Mouse (Mus musculus) hindbrain, embryonic 10.5 days (tissue): ENCODE data around the gene Dnajc7. TPM values are rescaled to one million over a fixed set of nuclear protein-coding genes. Genes with fewer than 3 reads are reported as not detected.

Source experiments
- DNase-seq: peaks from one replicate; pipeline ENCODE4 v3.0.0-alpha.2; 2017; ENCODE audit warnings: low spot score
- H3K27ac ChIP-seq: fragments of 300-500 bp; sonication (generic); 2 replicates; pipeline ENCODE4 v1.5.1; 2016; ENCODE audit warnings: mild to moderate bottlenecking, moderate library complexity
- H3K27me3 ChIP-seq: fragments of 300-500 bp; sonication (generic); 2 replicates; pipeline ENCODE4 v1.6.1; 2016; ENCODE audit warnings: mild to moderate bottlenecking; ENCODE audit not compliant: poor library complexity, insufficient read depth, severe bottlenecking
- H3K36me3 ChIP-seq: fragments of 300-500 bp; sonication (generic); 2 replicates; pipeline ENCODE4 v1.6.1; 2016; ENCODE audit warnings: mild to moderate bottlenecking, moderate library complexity
- H3K4me1 ChIP-seq: fragments of 300-500 bp; sonication (generic); replicated peaks from 2 replicates; pipeline ENCODE4 v1.6.1; 2016; ENCODE audit warnings: mild to moderate bottlenecking
- H3K4me3 ChIP-seq: fragments of 300-500 bp; sonication (generic); 2 replicates; pipeline ENCODE4 v1.5.1; 2016; ENCODE audit warnings: mild to moderate bottlenecking, moderate library complexity
- H3K9me3 ChIP-seq: fragments of 300-500 bp; sonication (generic); 2 replicates; pipeline ENCODE4 v1.6.1; 2016; ENCODE audit warnings: mild to moderate bottlenecking, moderate library complexity
- WGBS: fragments of 180-500 bp; shearing (Covaris S2); methylation state at CpG from one replicate; pipeline ENCODE4 v1.1.7; 2016; 5-methylcytosine and 5-hydroxymethylcytosine counted together
- polyA plus RNA-seq: library from polyadenylated mRNA; unstranded; fragments of >200 nt; fragmentation: Nextera tagmentation; extraction: Ambion mirVana; gene quantifications from 2 replicates; pipeline ENCODE4 v1.2.1, GENCODE M21; 2016

The Dnajc7 gene
- polyA plus RNA-seq, 1 experiment from 2014 or later = 219 TPM

DNA sequence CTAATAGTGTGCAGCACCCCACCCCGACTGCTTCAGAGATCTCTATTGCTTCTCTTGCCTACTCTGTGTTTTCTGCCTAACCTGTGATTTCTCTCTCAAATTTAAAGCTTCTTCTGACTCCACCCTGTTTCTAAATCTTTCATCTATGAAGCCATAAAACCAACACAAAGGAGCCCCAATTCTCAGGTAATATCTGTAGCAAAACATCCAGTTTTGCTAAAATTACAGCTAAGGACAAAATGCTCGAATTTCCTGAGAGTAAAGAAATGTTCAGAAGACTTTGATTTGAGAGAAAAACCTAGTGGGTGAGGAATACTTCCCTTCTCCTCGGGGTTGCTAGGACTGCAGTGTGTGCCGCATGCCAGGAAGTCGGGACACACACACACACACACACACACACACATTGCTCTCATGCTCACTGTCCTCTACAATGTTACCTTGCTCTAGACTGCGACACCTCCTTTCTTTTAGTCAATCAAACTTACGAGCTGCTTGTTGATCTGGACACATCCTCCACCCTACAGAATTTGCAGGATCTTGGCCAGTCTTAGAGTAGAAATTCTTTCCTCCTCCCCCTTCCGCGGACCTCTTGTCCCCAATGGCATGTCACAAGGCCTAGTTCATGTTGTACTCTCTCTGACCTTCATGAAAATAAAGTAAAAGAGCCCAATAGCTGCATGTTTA, 9.8 kb downstream of the Dnajc7 start:
- no peak overlapping the region for H3K27ac ChIP-seq
- DNase-seq = no peak
- no peaks in the 10 kb centered on the region for H3K27me3 ChIP-seq
- no peaks in the 10 kb centered on the region for H3K4me1 ChIP-seq
- no peak overlapping the region for H3K4me3 ChIP-seq
- H3K36me3 ChIP-seq = peaks cover 74% of the 10 kb centered on the region
- H3K9me3 ChIP-seq = no peaks in the 10 kb centered on the region
- 88% methylated on average over 9 of the region's 9 CpGs for WGBS

DNA sequence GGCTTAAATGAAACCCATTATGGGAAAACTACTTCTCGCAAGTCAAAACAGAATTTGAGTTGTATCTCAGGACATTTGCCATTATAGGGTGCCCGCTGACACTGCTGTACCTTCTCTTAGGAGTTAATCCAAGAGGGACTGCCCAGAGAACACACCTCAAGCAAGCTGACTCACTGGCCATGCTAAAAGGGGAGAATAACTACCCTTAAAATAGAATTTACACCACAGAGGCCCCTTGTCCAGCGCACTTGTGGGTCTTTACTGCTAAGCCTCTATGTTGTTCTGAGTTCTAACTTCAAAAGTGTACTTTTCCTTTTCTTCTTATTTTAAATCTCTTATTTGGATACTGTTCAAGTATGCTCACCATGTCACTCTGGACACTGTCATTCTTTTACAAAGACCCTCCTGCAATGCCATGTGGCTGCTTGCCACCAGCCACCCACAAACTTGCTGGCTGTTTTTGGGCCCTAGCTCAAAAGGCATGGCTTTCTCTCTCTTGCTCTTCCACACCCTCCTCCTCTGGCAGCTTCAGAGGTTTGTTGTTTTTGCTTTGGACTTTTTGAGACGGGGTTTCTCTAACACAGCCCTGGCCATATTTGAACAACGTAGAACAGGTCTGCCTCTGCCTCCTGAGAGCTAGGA, 10.5 kb downstream of the Dnajc7 start:
- H3K9me3 ChIP-seq = no peaks in the 10 kb centered on the region
- 92% methylated on average over 5 of the region's 5 CpGs for WGBS
- H3K4me3 ChIP-seq = no peak overlapping the region
- no peaks in the 10 kb centered on the region for H3K27me3 ChIP-seq
- H3K27ac ChIP-seq = no peak overlapping the region
- H3K36me3 ChIP-seq = peaks cover 75% of the 10 kb centered on the region
- H3K4me1 ChIP-seq = no peaks in the 10 kb centered on the region
- no peak for DNase-seq

DNA sequence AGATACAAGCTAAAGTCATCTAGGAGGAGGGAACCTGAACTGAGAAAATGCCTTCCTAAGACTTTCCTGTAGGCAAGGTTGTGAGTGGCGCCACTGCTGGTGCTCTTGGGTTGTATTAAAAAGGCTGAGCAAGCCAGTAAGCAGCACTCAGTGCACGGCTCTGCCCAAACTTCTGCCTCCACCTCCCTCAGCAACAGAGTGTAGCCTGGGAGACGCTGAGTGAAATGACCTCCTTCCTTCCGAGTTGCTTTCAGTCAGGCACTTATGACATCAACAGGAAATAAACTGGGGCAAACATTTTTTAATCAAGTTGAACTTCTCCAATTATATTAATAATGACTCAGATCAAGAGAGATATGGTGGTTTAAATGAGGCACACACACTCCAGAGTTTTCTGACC, 11.2 kb downstream of the Dnajc7 start:
- WGBS = 84% methylated on average over 4 of the region's 4 CpGs
- no peaks in the 10 kb centered on the region for H3K4me1 ChIP-seq
- no peaks in the 10 kb centered on the region for H3K27me3 ChIP-seq
- no peak for DNase-seq
- H3K9me3 ChIP-seq = no peaks in the 10 kb centered on the region
- H3K4me3 ChIP-seq = no peak overlapping the region
- H3K36me3 ChIP-seq = peaks cover 74% of the 10 kb centered on the region
- H3K27ac ChIP-seq = no peak overlapping the region

DNA sequence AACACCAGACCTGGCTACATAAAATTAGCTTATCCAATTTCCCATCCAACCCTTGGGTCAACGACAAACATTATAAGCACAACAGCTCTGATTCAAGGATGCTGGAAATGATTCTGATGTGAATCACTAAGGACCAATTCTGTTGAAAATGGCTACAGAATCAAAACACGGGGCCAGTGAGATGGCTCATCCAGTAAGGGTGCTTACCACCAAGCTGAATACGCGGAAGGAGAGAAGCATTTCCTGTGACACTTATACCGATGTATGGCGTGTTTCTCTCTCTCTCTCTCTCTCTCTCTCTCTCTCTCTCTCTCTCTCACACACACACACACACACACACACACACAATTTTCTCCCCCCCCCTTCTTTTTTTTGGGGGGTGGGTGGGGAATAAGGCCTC, 12.8 kb downstream of the Dnajc7 start:
- peaks cover 78% of the 10 kb centered on the region for H3K36me3 ChIP-seq
- no peaks in the 10 kb centered on the region for H3K4me1 ChIP-seq
- no peaks in the 10 kb centered on the region for H3K9me3 ChIP-seq
- 94% methylated on average over 6 of the region's 6 CpGs for WGBS
- H3K27ac ChIP-seq = no peak overlapping the region
- H3K4me3 ChIP-seq = no peak overlapping the region
- no peaks in the 10 kb centered on the region for H3K27me3 ChIP-seq
- DNase-seq = no peak

DNA sequence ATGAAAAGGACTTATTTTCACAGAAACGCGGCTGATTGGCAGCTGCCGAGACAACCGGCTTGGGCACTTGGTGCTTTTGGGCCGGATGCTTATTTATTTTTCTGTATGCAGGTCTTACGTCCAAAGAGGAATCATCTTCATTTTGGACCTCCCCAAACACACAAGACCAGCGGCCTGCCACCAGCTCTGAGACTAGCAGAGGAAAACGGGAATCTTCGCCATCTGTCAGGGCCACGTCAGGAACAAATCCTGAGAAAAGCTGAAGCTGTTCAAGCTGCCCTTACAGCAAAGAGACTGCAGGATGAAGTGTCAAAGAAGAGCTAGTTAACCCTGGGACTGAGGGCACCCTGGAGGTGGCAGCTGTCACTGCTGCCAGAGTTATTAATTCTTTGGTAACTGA, 14.5 kb downstream of the Dnajc7 start:
- 90% methylated on average over 10 of the region's 10 CpGs for WGBS
- no peaks in the 10 kb centered on the region for H3K27me3 ChIP-seq
- H3K27ac ChIP-seq = no peak overlapping the region
- no peaks in the 10 kb centered on the region for H3K9me3 ChIP-seq
- no peaks in the 10 kb centered on the region for H3K4me1 ChIP-seq
- H3K4me3 ChIP-seq = no peak overlapping the region
- no peak for DNase-seq
- peaks cover 80% of the 10 kb centered on the region for H3K36me3 ChIP-seq

DNA sequence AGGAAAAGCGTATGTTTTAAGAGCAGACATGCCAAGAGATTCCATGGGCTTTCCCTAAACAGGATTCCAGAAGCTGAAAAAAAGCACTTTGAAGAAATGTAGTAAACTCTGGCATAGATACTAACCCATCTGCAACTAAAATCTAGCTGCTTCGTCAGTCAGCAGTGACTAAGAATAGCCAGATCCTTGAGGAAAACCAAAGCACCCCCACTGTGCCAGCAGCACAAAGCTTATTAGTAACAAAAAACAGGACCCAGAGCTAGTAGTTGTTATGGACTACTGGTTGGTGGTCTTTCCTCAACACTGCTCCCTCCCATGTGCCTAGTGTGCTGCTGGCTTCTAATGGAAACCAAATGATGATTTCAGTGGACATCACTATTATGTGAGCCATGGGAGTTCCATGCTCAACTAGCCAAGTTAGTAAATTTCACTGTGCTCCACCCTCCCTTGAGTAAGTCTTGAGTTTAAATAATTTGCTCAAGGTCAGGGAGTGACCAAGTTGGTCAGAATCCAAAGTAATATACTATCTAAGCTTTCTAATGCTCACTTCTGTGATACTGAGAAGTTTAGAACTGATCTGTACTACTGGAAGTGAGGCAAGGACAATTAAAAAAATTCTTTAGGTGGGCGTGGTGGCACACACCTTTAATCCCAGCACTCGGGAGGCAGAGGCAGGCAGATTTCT, 15.5 kb downstream of the Dnajc7 start:
- no peaks in the 10 kb centered on the region for H3K27me3 ChIP-seq

DNA sequence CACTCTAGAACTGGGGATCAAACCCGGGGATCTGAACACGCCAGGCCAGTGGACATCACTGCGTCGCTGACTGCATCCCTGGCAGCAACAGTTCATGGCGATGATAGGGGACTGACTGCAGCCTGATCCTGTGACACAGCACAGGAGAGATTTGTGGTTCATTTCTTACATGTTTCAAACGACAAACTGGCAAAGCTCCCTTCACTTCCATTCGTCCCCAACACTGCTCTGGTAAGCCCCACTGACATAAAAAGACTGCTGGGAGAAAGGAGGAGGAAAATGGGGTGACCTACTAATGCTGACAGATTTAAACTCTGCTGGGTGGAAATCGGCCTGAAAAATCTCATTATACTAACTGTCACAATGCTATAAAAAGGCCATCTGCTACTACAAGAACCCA, 16.2 kb downstream of the Dnajc7 start:
- WGBS = 95% methylated on average over 8 of the region's 8 CpGs
- Histone ChIP-seq H3K36me3 (peaks cover 80% of the 10 kb centered on the region), H3K4me3 (no peak overlapping the region), H3K27me3 (no peaks in the 10 kb centered on the region), H3K4me1 (no peaks in the 10 kb centered on the region), H3K9me3 (no peaks in the 10 kb centered on the region), H3K27ac (no peak overlapping the region)
- DNase-seq = no peak

More for the DNA sequence above, 15.5 kb downstream of the Dnajc7 start:
- Histone ChIP-seq H3K4me3 (no peak overlapping the region), H3K36me3 (peaks cover 80% of the 10 kb centered on the region), H3K9me3 (no peaks in the 10 kb centered on the region), H3K27ac (no peak overlapping the region), H3K4me1 (no peaks in the 10 kb centered on the region)
- no peak for DNase-seq
- 88% methylated on average over 4 of the region's 4 CpGs for WGBS

DNA sequence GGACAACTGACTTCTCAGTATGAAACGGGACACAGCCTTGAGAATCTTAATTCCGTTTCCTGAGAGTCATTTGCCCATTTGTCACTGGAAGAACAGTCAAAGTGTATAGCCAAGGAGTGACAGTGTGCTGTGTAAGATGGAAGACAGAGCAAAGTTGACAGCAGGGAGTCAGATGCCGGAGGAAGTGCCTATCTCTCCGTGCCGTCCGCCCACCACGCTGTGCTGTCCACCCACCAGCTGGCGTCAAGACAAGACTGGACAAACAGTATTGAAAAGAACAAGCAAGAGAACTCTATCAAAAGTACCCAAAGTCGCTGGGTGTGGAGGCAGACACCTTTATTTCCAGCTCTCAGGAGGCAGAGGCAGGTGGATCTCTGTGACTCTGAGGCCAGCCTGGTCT, 16.8 kb downstream of the Dnajc7 start:
- Histone ChIP-seq H3K36me3 (peaks cover 80% of the 10 kb centered on the region), H3K27me3 (no peaks in the 10 kb centered on the region), H3K4me1 (no peaks in the 10 kb centered on the region), H3K27ac (no peak overlapping the region), H3K4me3 (no peak overlapping the region), H3K9me3 (no peaks in the 10 kb centered on the region)
- 93% methylated on average over 9 of the region's 9 CpGs for WGBS
- DNase-seq = no peak

DNA sequence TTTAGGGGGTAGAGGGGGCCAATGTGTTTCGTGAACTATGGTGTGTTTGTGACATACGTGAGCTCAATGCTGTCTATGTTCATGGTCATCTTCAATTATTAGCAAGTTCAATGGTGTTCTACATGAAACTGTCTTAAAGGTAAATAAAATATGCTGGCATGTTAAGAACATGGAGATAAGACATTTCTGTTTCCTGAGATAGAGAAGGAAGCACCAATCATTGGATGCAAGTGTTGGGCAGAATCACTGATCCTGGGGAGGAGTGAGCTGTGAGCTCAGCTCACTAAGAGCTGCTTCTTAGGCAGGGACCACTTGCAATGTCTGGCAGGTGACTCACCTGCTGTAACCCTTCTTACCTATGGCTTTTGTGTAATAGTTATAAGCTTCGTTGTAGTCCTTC, 18.6 kb downstream of the Dnajc7 start:
- H3K27ac ChIP-seq = no peak overlapping the region
- no peak for DNase-seq
- H3K4me3 ChIP-seq = no peak overlapping the region
- peaks cover 85% of the 10 kb centered on the region for H3K36me3 ChIP-seq
- H3K9me3 ChIP-seq = no peaks in the 10 kb centered on the region
- H3K4me1 ChIP-seq = no peaks in the 10 kb centered on the region
- 95% methylated on average over 3 of the region's 3 CpGs for WGBS
- H3K27me3 ChIP-seq = no peaks in the 10 kb centered on the region

DNA sequence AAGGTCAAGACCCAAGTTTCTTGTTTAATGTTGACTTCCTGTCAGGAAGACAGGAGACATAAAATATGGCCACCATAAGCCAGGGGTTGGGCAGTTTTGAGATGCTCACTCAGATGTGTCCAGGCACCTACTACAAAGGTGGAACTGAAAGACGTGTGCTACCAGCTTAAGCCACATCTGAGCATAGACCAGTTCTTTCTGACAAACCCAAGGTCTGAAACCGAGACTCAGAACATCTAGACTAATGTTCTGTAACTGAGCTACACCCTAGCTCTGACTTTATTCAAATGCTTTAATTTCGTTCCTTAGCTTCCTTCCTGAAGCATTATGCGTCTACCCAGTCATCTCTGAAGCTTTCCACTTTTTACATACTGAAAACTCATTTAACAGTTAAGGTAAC, 21.9 kb downstream of the Dnajc7 start:
- Histone ChIP-seq H3K27ac (no peak overlapping the region), H3K9me3 (no peaks in the 10 kb centered on the region), H3K4me1 (no peaks in the 10 kb centered on the region), H3K27me3 (no peaks in the 10 kb centered on the region), H3K36me3 (peaks cover 97% of the 10 kb centered on the region), H3K4me3 (no peak overlapping the region)
- DNase-seq = no peak
- WGBS = 92% methylated on average over 4 of the region's 4 CpGs

DNA sequence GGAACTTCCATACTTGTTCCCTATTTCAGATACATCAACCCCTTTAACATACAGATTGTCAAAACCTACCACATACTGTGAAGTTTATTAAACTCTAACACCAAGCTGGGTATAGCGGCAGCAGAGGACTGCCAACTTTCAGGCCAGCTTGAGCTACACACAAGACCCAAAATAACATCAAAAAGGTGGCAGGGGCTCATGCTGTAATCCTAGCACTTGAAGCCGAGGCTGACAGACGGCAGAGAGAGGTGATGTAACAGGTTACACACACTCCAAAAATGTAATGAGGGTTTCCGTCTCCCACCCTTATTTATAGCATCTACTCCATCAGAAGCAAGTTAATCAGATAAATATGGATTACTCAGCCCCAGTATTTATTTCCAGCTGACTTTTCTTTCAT, 24.4 kb downstream of the Dnajc7 start:
- no peak for DNase-seq
- H3K36me3 ChIP-seq = peaks cover 100% of the 10 kb centered on the region
- WGBS = 90% methylated on average over 4 of the region's 4 CpGs

DNA sequence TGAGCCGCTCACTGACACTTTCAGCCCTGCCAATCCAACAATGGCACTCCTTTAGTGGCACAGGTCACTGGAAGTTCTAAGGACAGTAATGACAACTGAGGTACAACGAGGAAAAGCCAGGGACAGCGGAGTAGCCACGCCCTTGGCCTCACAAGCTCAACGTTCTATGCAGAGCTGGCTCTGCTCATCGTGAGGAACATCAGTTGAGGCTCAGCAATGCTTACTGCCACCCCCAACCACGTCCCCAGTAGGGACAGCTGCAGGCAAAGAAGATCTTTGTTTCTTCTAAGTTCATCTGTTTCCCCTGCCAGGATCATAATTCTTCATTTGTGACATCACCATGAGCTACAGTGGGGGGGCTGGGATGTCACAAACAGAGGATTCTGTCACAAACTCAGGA, 25.4 kb downstream of the Dnajc7 start:
- Histone ChIP-seq H3K36me3 (peaks cover 100% of the 10 kb centered on the region), H3K4me3 (no peak overlapping the region), H3K4me1 (no peaks in the 10 kb centered on the region), H3K9me3 (no peaks in the 10 kb centered on the region), H3K27me3 (no peaks in the 10 kb centered on the region), H3K27ac (no peak overlapping the region)
- 91% methylated on average over 7 of the region's 7 CpGs for WGBS
- no peak for DNase-seq

More for the DNA sequence above, 24.4 kb downstream of the Dnajc7 start:
- Histone ChIP-seq H3K4me1 (no peaks in the 10 kb centered on the region), H3K4me3 (no peak overlapping the region), H3K9me3 (no peaks in the 10 kb centered on the region), H3K27ac (no peak overlapping the region), H3K27me3 (no peaks in the 10 kb centered on the region)

DNA sequence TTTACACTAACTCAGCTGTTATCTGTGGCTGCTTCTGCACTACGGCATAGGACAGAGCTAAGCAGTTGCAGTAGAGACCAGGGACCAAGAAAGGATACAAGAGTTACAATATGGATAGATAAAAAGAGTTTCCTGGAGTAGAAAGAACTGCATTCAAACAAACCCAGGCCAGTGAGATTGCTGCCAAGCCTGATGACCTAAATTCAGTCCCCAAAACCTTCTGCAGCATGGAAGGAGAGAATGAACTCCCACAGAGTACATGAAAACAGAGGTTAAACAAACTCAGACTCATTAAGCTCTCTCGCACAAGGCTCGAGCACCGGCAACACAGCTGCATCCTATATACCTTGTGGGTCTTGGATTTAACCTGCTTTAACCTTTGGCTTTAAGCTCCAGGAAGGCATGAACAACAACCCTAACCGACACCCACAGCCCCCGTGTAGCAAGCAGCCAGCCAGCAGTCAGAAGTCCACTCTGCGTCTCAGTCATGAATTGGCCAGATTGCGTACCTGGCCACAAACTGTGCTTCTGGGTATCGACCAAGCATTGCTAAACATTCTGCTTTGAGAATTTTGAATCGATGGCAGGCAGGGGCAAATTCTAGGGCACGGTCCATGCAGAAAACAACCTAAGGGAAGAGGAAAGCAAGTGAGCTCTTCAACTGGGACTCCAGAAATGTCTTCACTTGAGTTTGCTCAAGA, 27.5 kb downstream of the Dnajc7 start:
- H3K36me3 ChIP-seq = peaks cover 100% of the 10 kb centered on the region
- WGBS = 91% methylated on average over 11 of the region's 11 CpGs

More for the DNA sequence above, 27.5 kb downstream of the Dnajc7 start:
- DNase-seq = no peak
- no peaks in the 10 kb centered on the region for H3K4me1 ChIP-seq
- no peaks in the 10 kb centered on the region for H3K27me3 ChIP-seq
- no peak overlapping the region for H3K27ac ChIP-seq
- no peak overlapping the region for H3K4me3 ChIP-seq
- no peaks in the 10 kb centered on the region for H3K9me3 ChIP-seq
